ENCODE assay signal across 23 mouse cellular contexts in the genomic region with DNA sequence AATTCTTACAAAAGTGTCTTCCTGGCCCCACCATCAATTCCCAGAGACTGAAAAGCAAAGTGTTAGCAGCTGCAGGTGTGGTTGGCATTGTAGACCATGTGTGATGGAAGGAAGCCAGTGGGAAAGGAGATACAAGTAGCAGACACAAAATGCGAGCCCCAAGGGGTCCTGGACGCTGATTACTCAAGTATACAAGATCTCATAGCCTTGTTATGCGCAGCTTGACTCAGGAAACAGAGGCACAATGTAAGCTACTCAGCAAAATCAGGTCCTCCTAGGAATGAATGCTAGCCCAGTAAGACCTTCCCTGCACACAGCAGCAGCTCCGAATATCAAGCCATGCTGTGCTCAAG.
DNase-seq lines count a peak whose midpoint lies in the region; ATAC-seq and TF ChIP-seq lines count a peak whose summit lies in the region.
"Had no signal": no experiment of that assay in that cellular context is flagged by ENCODE, and none has a peak within 500 bp of the region (broad histone marks: within the 10 kb centered on the region; RNA-seq: fewer than 3 reads in every experiment).

No protein-coding gene starts in this region.

- peak; percentile 4 to 22 for DNase-seq in cerebellum, postnatal 10 days
- no peak for DNase-seq in cerebellum, adult 8-10 months
- DNase-seq in midbrain, embryonic 10.5 days (ENCODE audit: low spot score): peak; percentile 40
- DNase-seq in midbrain, postnatal 0 days (ENCODE audit: low spot score): no peak
- DNase-seq in embryo, embryonic 10.5 days (ENCODE audit: low spot score): peak; percentile 18
- peak; percentile 31 for DNase-seq in retina, embryonic 14.5 days (ENCODE audit: low spot score)
- DNase-seq in MN1 (ENCODE audit: low spot score): no peak
- DNase-seq in adrenal gland, adult 8-10 months: no peak
- DNase-seq: adrenal gland, postnatal 25 days; cerebellum, adult 11-12 months; cerebellum, postnatal 36 days; heart, postnatal 14 days; kidney, postnatal 4 days; liver, embryonic 13.5 days; lung, embryonic 14.5 days; lung, postnatal 36 days; right cerebral cortex, adult 18-20 months; thymus, postnatal 14 days had no signal

- no peak for TF ChIP-seq CTCF in midbrain, postnatal 0 days (IDR thresholded peaks at IDR 0.05)

- H3K36me3 ChIP-seq in midbrain, embryonic 10.5 days: no peaks in the 10 kb centered on the region
- no peaks in the 10 kb centered on the region for H3K36me3 ChIP-seq in midbrain, postnatal 0 days (ENCODE audit: insufficient read depth, low read length)
- H3K36me3 ChIP-seq: embryonic facial prominence, embryonic 12.5 days; limb, embryonic 13.5 days; liver, embryonic 13.5 days had no signal

- H3K4me3 ChIP-seq in midbrain, embryonic 10.5 days: no peak overlapping the region
- no peak overlapping the region for H3K4me3 ChIP-seq in midbrain, postnatal 0 days (ENCODE audit: low read depth, low read length)
- H3K4me3 ChIP-seq: embryonic facial prominence, embryonic 12.5 days; erythroblast, embryonic 14.5 days; limb, embryonic 13.5 days; liver, embryonic 13.5 days had no signal

- no peak for ATAC-seq in midbrain, postnatal 0 days (ENCODE audit: low FRiP score)
- ATAC-seq: inflammation-experienced regulatory T-cells, adult 6 months had no signal

- H3K27me3 ChIP-seq in midbrain, embryonic 10.5 days (ENCODE audit: low read depth, poor library complexity, severe bottlenecking): no peaks in the 10 kb centered on the region
- no peaks in the 10 kb centered on the region for H3K27me3 ChIP-seq in midbrain, postnatal 0 days (ENCODE audit: insufficient read depth, low read length)
- H3K27me3 ChIP-seq: embryonic facial prominence, embryonic 12.5 days; limb, embryonic 13.5 days; liver, embryonic 13.5 days had no signal

- no peaks in the 10 kb centered on the region for H3K9me3 ChIP-seq in midbrain, embryonic 10.5 days (replicated peaks)
- no peaks in the 10 kb centered on the region for H3K9me3 ChIP-seq in midbrain, postnatal 0 days (ENCODE audit: low read length)
- H3K9me3 ChIP-seq: embryonic facial prominence, embryonic 12.5 days; limb, embryonic 13.5 days; liver, embryonic 13.5 days had no signal

- 24% methylated on average over 4 of the region's 4 CpGs for WGBS in midbrain, embryonic 10.5 days
- 24% methylated on average over 4 of the region's 4 CpGs for WGBS in midbrain, postnatal 0 days

- H3K4me2 ChIP-seq in midbrain, postnatal 0 days (ENCODE audit: low read depth, low read length, poor library complexity, severe bottlenecking): no peak overlapping the region
- H3K4me2 ChIP-seq: embryonic facial prominence, embryonic 12.5 days; heart, embryonic 11.5 days; limb, embryonic 13.5 days; liver, embryonic 13.5 days; lung, embryonic 14.5 days had no signal

- no peak overlapping the region for H3K9ac ChIP-seq in midbrain, postnatal 0 days (replicated peaks; ENCODE audit: low read length, poor library complexity, severe bottlenecking)
- H3K9ac ChIP-seq: embryonic facial prominence, embryonic 12.5 days; limb, embryonic 13.5 days; liver, embryonic 13.5 days; lung, embryonic 14.5 days had no signal

- H3K4me1 ChIP-seq in midbrain, embryonic 10.5 days: peaks cover 18% of the 10 kb centered on the region
- H3K4me1 ChIP-seq in midbrain, postnatal 0 days (ENCODE audit: insufficient read depth, low read length): no peaks in the 10 kb centered on the region
- H3K4me1 ChIP-seq: embryonic facial prominence, embryonic 12.5 days; limb, embryonic 13.5 days; liver, embryonic 13.5 days had no signal

- peak overlapping the region; percentile 67 for H3K27ac ChIP-seq in midbrain, embryonic 10.5 days (replicated peaks)
- no peak overlapping the region for H3K27ac ChIP-seq in midbrain, postnatal 0 days (ENCODE audit: low read depth, low read length)
- H3K27ac ChIP-seq: embryonic facial prominence, embryonic 12.5 days; limb, embryonic 13.5 days; liver, embryonic 13.5 days had no signal

Comparison
In these comparisons a context has a peak if more than half of its experiments do, and no peak if none do; other contexts are left out.
1. DNase-seq: peak in cerebellum, postnatal 10 days (2 of 2), midbrain, embryonic 10.5 days (single experiment), embryo, embryonic 10.5 days (single experiment) and retina, embryonic 14.5 days (single experiment); none in cerebellum, adult 8-10 months (single experiment), midbrain, postnatal 0 days (single experiment), MN1 (single experiment) and adrenal gland, adult 8-10 months (single experiment).